Mouse (Mus musculus) frontal cortex, postnatal 10 days (tissue): ENCODE data around the gene Emc4.

Experiments used
- DNase-seq, 2 experiments: peaks; one replicate each; pipeline ENCODE4 v3.0.0; 2022; ENCODE audit warnings: low spot score in 2 of 2, mixed read lengths in 1 of 2

Emc4 gene

DNA sequence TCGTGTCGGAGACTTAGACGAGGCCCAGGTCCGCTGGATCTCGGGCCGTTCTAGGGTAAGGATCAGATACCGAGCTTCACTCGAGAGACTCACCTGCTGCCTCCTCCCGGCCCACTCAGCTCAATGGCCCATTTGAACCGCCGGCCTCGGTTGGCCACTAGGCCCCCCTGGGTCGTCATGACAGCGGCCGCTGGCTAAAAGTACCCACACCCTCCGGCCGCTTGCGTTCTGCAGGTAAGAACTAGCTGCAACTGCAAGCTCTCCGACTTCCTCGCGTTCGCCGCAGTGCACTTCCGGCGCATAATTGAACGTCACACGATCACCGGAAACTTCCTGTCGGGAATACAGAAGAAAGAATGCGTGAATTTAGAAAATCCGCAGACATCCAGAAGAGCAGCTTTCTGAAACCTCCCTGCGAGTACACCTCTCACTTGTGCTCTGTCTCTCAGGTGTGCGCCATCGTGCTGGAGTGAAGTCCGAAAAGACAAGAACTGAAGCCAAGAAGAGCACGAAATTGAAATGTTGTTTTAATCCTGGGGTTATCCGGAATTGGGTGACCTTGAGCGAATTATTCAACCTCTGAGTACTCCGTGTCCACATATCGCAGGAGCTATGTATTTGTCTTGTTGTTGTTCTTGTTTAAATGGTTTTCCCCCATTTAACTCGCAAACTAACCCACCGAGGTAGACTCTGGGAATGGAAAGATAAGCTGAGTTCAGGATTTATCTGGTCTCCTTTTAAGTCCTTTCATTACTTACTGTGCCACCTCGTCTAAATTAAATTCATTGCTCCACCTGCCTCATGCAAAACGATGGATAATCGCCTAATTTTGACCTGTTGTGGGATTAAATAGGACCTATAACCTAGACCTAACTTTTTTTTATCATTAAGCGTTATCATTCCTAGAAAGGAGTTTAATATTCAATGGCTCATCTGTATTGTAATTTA, at the start of gene Emc4:
Gene Emc4, minus strand, starts transcription at position 302 of the 948 bp plus-strand sequence.
- peak; percentile 81 to 89 for DNase-seq

DNA sequence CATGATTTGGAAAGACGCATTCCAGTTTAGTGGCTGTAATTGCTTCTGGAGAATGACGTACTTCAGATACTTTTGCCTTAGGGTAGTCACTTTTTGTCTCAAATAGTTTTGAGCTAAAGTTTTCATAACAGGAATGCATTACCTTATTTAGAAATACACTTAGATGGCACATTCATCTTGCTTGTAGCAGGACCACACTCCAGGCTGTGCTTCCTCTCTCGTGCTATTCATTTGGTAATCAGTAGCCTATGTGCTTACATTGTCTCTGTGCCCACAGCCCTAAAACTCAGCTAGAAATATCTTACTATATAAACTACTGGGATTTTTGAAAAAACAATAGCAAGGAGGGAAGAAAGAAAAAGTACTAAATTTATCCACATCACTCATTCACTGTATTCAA, 39.2 kb upstream of the Emc4 start:
- DNase-seq = no peak

DNA sequence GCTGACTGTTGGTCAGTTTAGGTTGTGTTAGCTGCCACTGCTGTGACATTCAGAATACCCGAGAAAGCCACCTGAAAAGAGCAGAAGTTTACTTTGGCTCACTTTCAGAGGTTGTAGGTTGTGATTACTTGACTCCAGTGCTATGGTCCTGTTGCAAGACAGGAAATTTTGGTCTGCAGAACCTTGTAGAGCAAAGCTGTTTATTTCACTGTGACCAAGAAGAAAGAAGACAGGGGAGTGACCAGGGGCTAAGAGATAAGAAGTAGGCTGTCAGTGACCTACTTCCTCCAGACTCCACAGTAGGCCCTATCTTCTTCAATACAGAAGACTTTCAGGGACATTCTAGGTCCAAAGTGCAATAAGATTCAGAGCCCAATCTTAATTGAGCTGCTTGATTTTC, 28.8 kb upstream of the Emc4 start:
- no peak for DNase-seq

DNA sequence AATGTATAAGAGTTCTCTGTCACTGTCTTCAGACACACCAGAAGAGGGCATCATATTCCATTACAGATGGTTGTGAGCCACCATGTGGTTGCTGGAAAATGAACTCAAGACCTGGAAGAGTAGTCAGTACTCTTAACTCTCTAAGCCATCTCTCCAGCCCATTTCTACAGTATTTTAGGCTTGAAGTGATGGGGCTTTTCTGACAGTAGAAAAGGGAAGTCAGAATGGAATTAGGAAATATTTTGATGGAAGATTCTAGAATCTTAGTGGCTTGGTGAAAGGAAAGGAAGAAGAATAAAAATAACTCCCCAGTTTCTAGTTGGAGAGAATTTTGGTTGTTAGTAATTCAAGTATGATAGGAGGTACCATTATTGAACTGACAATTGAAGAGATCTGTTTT, 26.1 kb upstream of the Emc4 start:
- DNase-seq = no peak

DNA sequence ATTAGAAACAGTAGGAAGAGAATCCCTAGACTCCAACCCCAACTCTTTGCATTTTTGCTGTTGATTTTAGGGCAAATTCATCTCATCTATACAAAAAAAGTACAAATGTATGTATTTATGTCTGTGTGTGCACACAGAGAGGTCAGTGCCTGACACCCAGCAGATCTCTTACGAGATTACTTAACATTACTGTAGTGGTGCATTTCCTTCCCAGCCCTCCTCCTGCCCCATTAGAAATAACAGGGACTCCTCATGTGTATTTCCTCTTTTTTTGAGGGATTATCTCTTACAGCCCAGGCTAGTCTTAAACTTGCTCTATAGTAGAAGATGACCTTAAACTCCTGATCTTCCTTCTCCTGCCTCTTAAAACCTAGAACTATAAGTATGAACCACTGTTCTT, 24.9 kb upstream of the Emc4 start:
- DNase-seq = no peak

DNA sequence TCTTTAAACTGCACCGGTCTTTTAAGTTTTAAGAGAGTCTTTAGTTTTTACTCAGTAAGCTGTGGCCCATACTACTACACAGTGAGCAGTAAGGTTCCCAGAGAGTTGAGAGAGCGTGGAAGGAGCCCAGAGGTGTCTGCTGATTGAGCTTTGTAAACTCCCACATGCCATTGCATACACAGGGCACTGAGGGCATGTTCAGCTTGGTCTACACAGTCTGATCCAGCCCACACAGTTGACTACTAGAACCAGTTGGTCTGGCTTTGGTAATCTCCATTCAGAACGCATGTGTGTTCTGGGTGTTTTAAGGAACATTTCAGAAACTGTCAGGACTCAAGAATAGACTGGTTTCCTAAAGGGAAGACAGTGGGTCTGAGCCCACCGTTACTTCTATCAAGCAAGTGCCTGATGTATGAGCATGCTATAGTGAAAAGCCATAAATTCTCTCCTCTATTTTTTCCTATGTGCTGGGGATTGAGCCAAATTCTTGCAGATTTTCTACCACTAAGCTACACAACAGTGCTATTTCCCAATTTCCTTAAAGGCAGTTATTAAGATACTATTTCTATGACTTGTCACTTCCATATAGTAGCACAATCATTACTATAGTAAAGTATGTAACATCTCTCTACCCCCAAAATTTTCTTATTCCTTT, 23.6 kb upstream of the Emc4 start:
- no peak for DNase-seq

DNA sequence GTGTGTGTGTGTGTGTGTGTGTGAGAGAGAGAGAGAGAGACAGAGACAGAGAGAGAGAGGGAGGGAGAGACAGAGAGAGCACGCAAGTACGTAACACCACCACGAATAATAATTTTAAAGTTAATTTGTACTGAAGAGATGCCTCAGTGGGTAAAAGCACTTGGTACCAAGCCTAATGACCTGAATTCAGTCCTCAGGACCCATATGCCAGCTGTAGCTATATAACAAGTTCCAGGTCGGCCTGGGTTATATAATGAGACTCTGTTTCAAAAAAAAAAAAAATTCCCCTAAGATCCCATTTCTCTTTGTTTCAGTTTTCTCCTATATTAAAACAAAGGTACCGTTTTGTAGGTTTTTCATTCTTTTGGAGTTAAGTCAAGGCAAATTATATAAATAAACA, 23.0 kb upstream of the Emc4 start:
- no peak for DNase-seq

DNA sequence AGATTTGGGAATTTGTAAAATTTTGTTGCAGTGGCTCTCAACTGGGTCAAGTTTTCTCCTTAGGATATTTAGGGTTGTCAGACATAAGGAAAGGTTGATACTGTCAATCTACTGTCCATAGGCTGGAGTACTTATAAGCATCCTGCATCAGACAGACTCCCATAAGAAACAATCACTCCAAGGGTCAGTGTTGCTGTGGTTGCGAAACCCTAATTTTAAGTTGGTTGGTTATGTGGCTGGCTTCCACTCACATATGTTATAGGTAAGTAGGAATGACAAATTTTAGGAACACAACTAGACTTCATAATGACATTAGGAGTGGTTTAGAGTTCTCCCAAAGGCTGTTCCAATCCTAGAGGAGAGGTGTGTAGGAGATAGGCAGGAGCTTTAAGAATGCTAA, 13.4 kb upstream of the Emc4 start:
- no peak for DNase-seq

DNA sequence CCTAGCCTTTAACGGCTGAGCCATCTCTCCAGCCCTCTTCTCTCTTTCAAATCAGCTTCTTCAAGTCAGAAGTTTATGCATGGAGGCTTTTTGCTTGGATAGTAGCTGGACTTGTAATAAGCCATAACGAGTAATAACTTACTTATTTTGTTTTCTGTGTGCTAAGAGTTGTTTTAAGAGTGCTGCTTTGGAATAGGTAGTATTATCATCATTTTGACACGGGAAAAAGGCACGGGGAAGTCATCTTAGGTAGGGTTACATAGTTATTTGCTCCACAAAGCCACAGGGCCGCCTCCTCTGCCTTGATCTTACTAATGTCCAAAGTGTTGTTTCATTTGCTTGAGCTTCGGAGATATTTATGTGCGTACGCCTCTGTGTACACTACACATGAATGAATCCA, 12.3 kb upstream of the Emc4 start:
- DNase-seq = no peak

DNA sequence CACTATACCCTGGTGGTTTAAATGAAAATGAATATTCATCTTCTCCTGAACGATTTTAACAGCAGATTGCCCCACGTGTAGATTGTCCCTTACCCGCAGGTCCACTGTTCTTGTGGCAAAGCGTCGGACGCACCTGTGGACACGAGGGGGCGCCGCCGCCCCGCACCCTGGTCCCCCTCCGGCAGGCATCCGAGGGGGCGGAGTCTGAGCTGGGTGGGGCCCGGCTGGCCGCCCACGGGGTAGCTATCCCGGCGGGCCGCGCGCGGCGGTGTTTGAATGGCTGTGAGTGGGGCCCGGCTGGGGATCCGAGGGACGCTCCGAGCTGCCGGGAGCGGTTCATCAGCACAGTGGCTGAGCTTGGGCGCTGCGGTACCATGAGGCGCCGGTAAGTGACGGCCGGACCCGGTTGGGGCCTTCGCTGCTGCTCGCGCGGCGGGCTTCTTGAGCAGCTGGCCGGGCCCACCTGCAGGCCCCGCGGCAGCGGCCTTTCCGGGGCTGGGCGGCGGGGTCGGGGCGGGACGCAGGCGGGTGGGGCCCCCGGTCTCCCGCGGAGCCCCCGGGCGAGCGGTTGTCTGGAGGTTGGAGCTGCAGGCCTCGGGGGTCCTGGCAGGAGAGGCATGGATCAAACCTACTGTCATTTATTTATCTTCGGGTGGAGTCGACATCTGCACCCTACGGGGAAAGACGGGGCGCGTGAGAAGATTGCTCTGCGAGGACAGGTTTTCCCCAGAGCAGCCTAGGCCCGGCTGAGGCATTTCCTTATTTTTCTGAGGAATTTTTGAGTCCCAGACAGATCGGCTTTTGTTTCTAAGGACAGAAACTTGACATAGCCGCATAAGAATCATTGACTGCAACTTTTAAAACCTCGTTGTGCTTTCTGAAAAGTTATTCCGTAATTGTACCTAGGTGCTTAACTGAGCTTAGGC, 11.4 kb upstream of the Emc4 start, which contains the start of gene Katnbl1:
Gene Katnbl1, plus strand, starts transcription at position 239 of the 926 bp plus-strand sequence.
- DNase-seq = peak; percentile 81 to 89

DNA sequence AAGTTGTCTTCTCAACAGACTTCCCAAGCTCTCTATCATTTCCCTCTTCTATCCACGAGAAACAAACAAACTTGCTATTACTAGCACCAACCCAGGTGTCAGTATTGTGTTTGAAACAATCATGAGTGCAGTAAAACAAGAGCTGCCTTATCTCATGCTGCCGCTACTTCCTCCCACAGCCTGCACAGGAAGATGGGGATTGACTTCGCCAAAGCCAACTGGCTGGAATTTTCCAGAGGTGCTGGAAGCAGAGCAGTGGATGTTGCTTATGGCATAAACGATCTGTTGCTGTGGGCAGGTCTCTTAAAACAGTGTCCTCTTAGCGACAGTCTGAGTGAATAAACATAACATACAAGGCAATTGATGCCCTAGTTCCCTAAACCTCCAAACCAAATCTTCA, 6.8 kb upstream of the Emc4 start:
- DNase-seq = no peak

DNA sequence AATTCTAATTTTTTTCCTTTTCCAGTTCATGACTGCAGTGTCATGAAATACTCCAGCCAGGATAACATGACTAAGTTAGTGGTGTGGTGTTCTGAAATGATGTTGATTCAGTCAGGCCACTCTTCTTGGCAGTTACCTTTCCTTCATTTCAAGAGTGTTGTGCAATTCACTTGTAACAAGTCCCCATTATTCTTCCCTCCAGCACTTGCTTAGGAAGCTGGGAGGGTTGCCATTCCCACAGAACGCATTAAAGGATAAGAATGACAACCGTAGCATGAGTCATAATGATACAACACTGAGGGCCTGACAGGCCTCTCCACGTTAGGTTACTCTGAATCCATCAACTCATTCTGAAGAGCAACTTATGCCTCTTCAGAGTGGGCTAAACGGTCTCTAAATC, 5.3 kb upstream of the Emc4 start:
- no peak for DNase-seq

DNA sequence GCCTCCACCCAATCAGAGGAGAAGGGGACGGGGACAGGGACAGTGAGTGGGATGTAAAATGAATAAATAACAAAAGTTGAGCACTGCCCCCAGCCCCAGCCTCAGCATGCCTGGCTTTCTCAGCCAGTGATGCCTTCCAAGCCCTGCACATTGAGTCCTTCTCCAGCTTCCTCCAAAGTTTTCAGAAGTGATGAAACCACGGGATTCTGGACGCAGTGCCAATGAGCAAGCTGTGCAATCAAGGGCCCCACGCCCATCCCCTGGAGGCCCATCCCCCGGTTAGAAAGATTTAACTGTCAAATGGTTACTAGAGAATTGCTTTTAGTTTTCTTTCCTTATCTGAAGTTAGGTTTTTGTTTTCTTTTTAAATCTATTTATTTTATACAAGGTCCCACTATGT, 2.1 kb upstream of the Emc4 start:
- no peak for DNase-seq

DNA sequence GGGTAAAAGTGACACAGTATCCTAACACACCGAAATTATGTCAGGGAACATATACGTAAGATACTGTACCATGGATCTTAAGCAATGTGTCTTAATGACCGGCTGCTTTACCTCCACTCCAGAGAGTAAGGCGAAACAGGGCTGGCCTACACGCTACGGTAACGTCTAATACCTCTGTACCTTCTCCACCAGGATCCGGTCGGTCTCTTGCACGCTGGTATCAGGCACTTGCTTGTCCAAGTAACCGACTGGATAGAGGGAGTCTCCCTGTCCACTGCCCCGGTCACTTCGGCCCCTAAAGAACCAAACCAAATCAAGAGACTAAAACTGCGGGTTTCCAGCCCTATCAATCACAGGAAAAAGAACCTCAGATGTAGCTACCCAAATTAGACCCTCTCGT, 605 bp downstream of the Emc4 start:
- peak in 1 of 2 experiments; percentile 8 for DNase-seq

DNA sequence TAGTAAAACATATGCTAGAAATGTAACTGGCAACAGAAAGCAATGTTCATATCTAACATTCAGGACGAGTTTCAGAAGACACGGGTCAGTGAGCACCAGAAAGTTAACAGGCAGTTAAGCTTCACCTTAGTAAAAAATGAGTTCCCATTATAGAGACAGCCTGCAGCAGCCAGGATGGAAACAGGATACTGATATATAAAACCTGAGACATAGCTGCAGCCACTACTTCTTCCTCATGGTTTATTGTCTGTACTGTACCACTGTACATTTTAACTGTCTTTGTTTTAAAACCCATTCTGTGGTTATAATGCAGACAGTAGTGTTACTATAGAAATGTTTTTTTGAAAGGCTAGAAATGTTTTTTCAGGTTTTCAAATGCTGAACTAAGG, 7.1 kb downstream of the Emc4 start:
- no peak for DNase-seq

DNA sequence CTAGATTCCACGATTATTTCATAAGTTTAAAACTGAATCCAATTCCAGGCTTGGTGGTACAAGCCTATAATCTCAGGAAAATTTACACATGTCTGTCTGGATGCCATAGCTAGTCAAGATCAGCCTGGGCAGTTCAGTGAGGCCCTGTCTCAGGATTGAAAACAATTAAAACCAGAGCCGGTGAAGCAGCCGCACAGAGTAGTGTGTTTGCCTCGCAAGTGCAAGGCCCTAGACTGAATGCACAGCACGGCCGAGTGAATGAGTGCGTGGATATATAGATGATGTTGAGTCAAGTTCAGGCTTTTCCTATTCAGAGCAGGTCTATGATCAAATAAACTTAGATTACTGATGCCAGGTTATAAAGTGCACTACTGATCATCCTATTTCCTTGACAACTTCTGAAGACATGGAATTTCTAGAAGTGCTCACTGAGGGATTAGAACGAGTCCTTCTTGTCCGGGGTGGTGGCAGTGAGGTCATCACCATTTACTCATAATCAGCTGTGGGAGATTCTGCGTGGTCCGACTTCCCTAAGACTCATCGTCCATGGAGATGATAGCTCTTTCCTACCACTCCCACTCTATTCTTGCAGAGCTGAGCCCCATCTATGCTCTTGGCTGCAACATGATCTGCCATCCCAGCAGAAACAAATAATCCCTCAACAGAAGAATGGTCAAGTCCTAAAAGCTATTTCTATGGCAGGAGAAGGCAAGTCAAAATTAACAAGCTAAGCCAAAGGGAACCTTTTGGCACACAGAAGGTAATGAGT, 7.6 kb downstream of the Emc4 start:
- no peak for DNase-seq

DNA sequence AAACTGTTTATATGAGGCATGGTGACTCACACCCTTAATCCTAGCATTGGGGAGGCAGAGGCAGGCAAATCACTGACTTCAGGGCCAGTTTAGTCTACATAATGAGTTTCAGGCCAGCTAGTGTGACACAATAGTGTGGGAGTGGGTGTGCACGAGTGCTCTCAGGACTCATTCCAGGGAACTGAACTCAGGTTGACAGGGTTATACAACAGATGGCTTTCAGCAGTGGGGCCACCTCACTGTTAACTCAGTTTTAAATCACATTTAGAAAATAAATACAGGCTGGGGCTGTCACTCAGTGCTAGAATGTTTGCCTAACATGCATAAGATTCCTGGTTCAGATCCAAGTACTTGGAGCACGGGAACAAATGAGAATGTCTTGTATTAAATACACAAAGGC, 8.2 kb downstream of the Emc4 start:
- DNase-seq = no peak

DNA sequence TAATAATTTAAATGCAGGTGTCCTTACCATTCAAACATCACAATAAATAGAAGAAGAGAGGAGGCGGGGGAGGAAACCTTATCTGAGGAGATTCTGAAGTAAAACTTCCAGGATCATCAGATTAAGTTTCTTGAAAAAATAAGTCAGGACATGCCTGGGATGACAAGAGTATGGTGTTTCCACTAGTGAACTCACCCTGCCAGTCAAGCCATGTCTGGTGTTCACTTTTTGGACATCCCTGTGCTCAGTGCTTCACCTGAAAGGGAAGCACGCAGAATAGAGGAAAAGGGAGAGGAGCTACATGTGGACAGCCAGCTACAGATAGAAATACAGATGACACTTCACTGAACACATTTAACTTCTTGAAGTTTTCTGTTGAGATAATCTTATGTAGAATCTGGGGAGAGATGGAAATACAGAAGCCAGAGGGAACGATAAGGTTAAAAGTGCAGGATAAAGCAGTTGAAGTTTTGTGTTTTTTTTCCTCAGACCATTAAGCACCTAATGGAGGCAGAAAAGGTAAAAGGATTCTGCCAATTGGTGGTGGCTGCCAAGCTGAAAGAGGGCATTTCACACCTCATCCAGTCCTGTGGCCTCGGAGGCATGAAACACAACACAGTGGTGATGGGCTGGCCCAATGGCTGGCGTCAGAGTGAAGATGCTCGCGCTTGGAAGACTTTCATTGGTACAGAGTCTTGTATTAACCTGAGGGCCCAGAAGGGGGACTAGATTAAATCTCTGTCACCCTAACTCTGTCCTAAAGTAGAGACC, 14.0 kb downstream of the Emc4 start:
- no peak for DNase-seq

DNA sequence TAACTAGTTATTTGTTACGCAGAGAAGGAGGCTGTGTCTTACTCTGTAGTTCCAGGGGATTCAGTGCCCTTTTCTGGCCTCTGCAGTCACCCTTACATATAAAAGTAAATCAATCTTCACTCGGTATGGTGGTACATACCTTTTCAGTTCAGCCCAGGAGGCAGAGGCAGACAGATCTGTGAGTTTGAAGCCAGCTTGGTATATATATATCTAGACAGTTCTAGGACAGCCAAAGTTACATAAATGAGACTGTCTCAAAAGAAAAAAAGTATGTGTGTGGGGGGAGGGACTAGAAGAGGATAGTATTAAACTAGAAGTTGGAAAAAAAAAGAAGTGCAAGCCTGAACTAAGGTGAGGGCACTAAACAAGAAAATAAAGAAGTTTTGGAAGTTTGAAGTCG, 19.6 kb downstream of the Emc4 start:
- DNase-seq = no peak

DNA sequence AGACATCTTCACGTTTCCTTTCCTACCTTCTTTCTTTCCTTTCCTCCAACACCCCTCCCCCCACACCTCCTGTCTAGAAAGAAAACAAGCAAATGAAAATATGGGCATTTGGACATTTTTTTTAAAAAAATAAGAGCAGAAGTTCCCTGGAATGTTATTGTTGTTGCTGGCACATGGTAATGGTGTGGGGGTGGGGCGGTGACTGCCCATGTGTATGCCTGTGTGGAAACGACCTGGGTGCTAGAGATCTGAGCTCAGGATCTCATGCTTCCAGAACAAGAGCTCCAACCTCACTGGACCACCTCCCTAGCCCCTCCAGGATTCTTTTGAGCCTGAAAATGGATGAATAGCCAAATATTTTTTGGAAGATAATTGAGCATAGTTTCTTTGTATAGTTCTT, 26.7 kb downstream of the Emc4 start:
- DNase-seq = no peak

DNA sequence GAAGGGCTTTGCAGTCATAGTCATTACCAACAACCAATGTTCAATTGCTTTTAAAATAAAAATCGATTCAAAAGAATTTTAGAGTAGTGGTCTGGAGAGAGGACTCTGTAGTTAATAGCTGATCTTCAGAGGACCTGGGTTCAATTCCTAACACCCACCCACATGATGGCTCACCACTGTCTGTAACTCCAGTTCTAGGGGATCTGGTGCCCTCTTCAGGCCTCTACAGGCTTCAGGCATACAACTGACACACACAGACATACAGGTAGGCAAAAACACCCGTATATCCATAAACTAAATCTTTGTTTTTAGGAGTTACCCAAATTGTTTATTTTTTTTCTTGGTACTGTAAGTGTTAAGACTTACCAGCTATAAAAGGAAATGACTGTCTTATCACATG, 28.1 kb downstream of the Emc4 start:
- no peak for DNase-seq
